Mouse (Mus musculus) frontal cortex, postnatal 36 days (tissue): Measurements from ENCODE around the gene Kcnh8.

Experiments
- DNase-seq, 2 experiments: peaks; one replicate each; pipeline ENCODE4 v3.0.0; 2022; ENCODE audit warnings: low spot score in 2 of 2

The Kcnh8 gene

GRCm38 (mm10) chr17:52602093-52602780, at the start of gene Kcnh8:
Gene Kcnh8, plus strand, starts transcription at chr17:52602709.
- DNase-seq = no peak

- DNase-seq = peak; percentile 39 to 72
These were observed 42.4 kb upstream of the Kcnh8 start for GRCm38 (mm10) chr17:52559961-52560720.

GRCm38 (mm10) chr17:52565467-52566155, 36.9 kb upstream of the Kcnh8 start:
- DNase-seq = no peak

- DNase-seq = peak; percentile 5 to 6
These were observed 32.8 kb upstream of the Kcnh8 start for GRCm38 (mm10) chr17:52569584-52570270.

- no peak for DNase-seq
These were observed 30.3 kb upstream of the Kcnh8 start for GRCm38 (mm10) chr17:52572229-52572628.

- no peak for DNase-seq
These were observed 10.9 kb upstream of the Kcnh8 start for GRCm38 (mm10) chr17:52591503-52592194.

- DNase-seq = no peak
These were observed 3.4 kb upstream of the Kcnh8 start for GRCm38 (mm10) chr17:52599141-52599540.

- peak; percentile 73 to 76 for DNase-seq
These were observed 1.6 kb upstream of the Kcnh8 start for GRCm38 (mm10) chr17:52600882-52601371.

- no peak for DNase-seq
These were observed 267 bp downstream of the Kcnh8 start for GRCm38 (mm10) chr17:52602781-52603170.

- DNase-seq = no peak
These were observed 902 bp downstream of the Kcnh8 start for GRCm38 (mm10) chr17:52603411-52603810.

- DNase-seq = no peak
These were observed 8.9 kb downstream of the Kcnh8 start for GRCm38 (mm10) chr17:52611382-52611781.

- DNase-seq = no peak
These were observed 46.7 kb downstream of the Kcnh8 start for GRCm38 (mm10) chr17:52649186-52649585.

- DNase-seq = no peak
These were observed 89.5 kb downstream of the Kcnh8 start for GRCm38 (mm10) chr17:52691988-52692387.

- DNase-seq = no peak
These were observed 99.4 kb downstream of the Kcnh8 start for GRCm38 (mm10) chr17:52701944-52702343.

- no peak for DNase-seq
These were observed 109.8 kb downstream of the Kcnh8 start for GRCm38 (mm10) chr17:52712319-52712718.

- no peak for DNase-seq
These were observed 119.7 kb downstream of the Kcnh8 start for GRCm38 (mm10) chr17:52722214-52722613.

- no peak for DNase-seq
These were observed 126.3 kb downstream of the Kcnh8 start for GRCm38 (mm10) chr17:52728806-52729205.

- DNase-seq = no peak
These were observed 135.9 kb downstream of the Kcnh8 start for GRCm38 (mm10) chr17:52738436-52738835.

GRCm38 (mm10) chr17:52788151-52788550, 185.6 kb downstream of the Kcnh8 start:
- DNase-seq = no peak

- no peak for DNase-seq
These were observed 202.0 kb downstream of the Kcnh8 start for GRCm38 (mm10) chr17:52804463-52804862.

GRCm38 (mm10) chr17:52810773-52811172, 208.3 kb downstream of the Kcnh8 start:
- DNase-seq = no peak
